Mouse (Mus musculus): ENCODE results near the gene Psmg4. TPM values are rescaled to one million over a fixed set of nuclear protein-coding genes. Genes with fewer than 3 reads are reported as not detected.
A peak's percentile ranks its signal among the peaks of the same experiment; 100 is the strongest.

Gene Psmg4
- polyA plus RNA-seq, 1 experiment from 2014 or later = 115 TPM

DNA sequence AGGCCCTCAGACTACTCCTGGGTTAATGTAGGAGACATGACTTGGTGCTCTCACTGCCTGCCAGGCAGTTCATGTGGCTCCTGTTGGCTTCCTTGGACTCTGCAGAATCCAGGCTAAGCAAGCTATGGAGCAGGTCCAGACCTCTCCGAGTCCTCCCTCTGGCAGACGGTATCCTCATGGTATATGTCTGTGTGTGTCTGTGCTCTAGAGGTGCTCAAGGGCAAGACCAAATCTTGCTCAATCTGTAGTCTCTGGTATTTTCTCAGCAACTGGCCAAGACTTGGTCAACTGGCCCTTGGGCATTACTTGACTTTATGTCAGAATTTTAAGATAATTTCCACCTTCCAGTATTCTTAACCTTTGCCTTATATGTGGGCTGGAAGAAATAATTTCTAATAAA lies 22.6 kb downstream of the Psmg4 start:
- no peaks in the 10 kb centered on the region for H3K27me3 ChIP-seq (ENCODE audit: insufficient read depth, poor library complexity, severe bottlenecking)
- H3K9me3 ChIP-seq = no peaks in the 10 kb centered on the region
- WGBS = 85% methylated on average over 2 of the region's 2 CpGs
- H3K27ac ChIP-seq = no peak overlapping the region
- peaks cover 61% of the 10 kb centered on the region for H3K36me3 ChIP-seq
- DNase-seq (ENCODE audit: low spot score) = no peak
- no peak overlapping the region for H3K4me3 ChIP-seq
- H3K4me1 ChIP-seq (replicated peaks) = no peaks in the 10 kb centered on the region

DNA sequence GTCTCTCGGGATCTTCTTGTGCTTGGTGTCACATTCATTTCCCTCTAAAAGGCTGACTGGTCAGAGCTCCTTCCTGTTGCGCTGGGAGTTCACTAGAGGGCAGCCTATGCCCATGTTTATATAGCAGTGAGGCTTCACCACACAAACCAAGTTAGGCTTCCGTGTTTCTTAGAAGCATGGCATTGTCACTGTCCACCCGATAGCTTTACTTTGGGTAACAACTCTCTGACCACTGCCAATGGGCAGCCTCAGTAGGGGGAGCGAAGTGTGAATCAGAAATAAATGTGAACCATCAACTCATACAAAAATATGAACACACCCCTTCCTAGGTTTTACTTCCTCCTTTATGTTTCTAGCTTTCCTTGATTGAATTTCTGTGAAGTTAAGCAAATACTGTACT lies 24.8 kb downstream of the Psmg4 start:
- Histone ChIP-seq H3K4me3 (no peak overlapping the region), H3K36me3 (peaks cover 60% of the 10 kb centered on the region), H3K27ac (no peak overlapping the region), H3K27me3 (ENCODE audit: insufficient read depth, poor library complexity, severe bottlenecking) (no peaks in the 10 kb centered on the region), H3K9me3 (no peaks in the 10 kb centered on the region), H3K4me1 (replicated peaks) (peaks cover 3% of the 10 kb centered on the region)
- peak; percentile 68 for DNase-seq (ENCODE audit: low spot score)
- WGBS = 20% methylated on average over 5 of the region's 5 CpGs

DNA sequence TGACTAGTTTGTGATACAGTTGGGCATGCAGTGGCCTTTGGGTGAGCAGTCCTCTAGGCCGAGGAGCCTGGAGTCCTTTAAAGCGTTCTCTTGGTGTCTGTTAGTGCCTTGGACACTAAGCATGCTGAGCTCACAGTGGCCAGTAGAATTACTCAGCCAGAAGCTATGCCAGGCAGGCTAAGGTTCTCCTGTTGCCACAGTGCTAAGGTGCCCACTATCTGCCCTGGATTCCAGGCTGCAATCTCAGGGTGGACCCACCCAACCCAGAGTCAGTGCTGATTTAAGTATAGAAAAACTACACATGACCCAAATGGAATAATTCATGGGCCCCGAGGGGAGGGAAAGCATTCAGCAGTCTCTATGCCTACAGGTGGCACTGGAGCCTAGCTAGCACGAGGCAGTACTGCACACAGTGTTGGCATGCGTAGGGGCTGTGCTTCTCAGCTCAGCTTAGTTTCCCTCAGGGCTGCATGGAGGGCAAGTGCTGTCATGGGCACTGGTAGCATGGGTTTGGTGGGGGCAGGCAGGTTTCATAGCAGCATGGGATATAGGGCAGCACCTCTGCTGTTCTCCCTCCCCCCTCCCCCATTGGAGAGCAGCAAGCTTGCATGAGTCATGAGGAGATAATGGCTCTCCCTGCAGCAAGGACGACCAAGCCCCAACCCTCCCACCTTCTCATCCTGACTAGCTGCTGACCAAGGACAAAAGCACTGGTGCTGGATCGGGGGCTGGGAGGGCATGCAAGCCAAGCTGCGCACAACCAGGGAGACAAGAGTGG lies 29.8 kb downstream of the Psmg4 start:
- Histone ChIP-seq H3K36me3 (peaks cover 70% of the 10 kb centered on the region), H3K4me3 (no peak overlapping the region), H3K9me3 (no peaks in the 10 kb centered on the region), H3K27me3 (ENCODE audit: insufficient read depth, poor library complexity, severe bottlenecking) (no peaks in the 10 kb centered on the region), H3K27ac (peak overlapping the region; percentile 80), H3K4me1 (replicated peaks) (peaks cover 23% of the 10 kb centered on the region)
- no peak for DNase-seq (ENCODE audit: low spot score)
- WGBS = 71% methylated on average over 8 of the region's 8 CpGs

DNA sequence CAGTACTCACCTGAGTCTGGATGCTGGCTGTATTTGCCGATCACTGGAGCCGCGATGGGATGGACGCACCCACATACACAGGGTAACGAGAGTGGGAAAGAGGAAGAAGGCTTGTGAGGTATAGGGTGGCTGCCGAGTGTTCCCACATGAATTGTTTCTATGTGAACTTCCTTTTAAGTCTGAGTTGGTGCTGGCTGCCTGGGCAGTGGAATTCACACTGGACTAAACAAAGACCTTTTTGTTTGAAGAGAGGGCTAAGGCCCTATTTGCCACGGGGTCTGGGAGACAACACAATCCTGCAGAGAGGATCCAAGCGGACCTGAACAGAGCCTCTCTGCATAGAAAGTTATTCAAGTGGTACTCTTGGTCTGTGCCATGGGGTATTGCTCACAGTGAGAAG lies 30.6 kb downstream of the Psmg4 start:
- Histone ChIP-seq H3K27ac (peak overlapping the region; percentile 80), H3K27me3 (ENCODE audit: insufficient read depth, poor library complexity, severe bottlenecking) (no peaks in the 10 kb centered on the region), H3K36me3 (peaks cover 78% of the 10 kb centered on the region), H3K9me3 (no peaks in the 10 kb centered on the region), H3K4me3 (no peak overlapping the region), H3K4me1 (replicated peaks) (peaks cover 23% of the 10 kb centered on the region)
- WGBS = 43% methylated on average over 8 of the region's 8 CpGs
- no peak for DNase-seq (ENCODE audit: low spot score)

DNA sequence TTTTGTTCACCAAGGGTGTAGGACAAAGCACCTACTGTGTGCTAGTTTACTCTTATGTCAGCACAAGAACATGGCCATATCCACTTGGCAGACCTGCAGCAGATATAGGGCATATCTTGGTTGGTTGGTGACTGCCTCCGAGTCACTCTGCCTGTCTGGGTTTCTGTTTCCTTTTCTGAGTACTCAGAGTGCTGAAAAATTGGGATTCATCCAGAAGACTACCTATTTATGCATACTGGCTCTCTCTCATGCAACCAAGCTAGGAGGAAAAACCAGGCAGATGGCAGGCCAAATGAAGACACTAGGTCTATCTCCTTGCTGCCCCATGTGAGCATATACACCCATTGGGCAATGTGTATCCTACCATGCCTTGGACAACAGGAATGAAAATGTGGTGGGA lies 32.9 kb downstream of the Psmg4 start:
- peaks cover 84% of the 10 kb centered on the region for H3K36me3 ChIP-seq
- H3K27me3 ChIP-seq (ENCODE audit: insufficient read depth, poor library complexity, severe bottlenecking) = no peaks in the 10 kb centered on the region
- 98% methylated on average over 1 of the region's 1 CpGs for WGBS
- no peak overlapping the region for H3K4me3 ChIP-seq
- H3K9me3 ChIP-seq = no peaks in the 10 kb centered on the region
- no peak overlapping the region for H3K27ac ChIP-seq
- DNase-seq (ENCODE audit: low spot score) = no peak
- H3K4me1 ChIP-seq (replicated peaks) = peaks cover 23% of the 10 kb centered on the region

DNA sequence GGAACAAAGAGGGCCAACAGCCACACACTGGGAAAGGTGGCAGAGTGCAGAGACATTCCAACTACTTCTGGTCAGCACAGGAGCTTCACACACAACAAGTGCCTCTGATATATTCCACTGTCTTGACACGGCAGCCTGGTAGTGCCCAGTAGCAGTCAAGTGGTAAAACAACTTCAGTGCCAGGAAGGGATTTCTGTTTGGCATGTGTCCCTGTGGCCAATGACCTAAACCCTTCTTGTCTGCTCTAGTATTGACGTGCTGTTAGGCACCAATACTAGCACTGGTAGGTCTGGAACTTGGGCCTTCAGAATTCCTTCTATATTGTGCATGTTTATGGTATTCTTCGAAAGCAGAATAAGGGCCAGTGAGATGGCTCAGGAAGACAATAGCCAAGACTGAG lies 42.5 kb downstream of the Psmg4 start:
- Histone ChIP-seq H3K9me3 (no peaks in the 10 kb centered on the region), H3K27me3 (ENCODE audit: insufficient read depth, poor library complexity, severe bottlenecking) (no peaks in the 10 kb centered on the region), H3K4me3 (no peak overlapping the region), H3K27ac (no peak overlapping the region), H3K36me3 (peaks cover 47% of the 10 kb centered on the region), H3K4me1 (replicated peaks) (no peaks in the 10 kb centered on the region)
- no peak for DNase-seq (ENCODE audit: low spot score)
- WGBS = 92% methylated on average over 3 of the region's 3 CpGs

DNA sequence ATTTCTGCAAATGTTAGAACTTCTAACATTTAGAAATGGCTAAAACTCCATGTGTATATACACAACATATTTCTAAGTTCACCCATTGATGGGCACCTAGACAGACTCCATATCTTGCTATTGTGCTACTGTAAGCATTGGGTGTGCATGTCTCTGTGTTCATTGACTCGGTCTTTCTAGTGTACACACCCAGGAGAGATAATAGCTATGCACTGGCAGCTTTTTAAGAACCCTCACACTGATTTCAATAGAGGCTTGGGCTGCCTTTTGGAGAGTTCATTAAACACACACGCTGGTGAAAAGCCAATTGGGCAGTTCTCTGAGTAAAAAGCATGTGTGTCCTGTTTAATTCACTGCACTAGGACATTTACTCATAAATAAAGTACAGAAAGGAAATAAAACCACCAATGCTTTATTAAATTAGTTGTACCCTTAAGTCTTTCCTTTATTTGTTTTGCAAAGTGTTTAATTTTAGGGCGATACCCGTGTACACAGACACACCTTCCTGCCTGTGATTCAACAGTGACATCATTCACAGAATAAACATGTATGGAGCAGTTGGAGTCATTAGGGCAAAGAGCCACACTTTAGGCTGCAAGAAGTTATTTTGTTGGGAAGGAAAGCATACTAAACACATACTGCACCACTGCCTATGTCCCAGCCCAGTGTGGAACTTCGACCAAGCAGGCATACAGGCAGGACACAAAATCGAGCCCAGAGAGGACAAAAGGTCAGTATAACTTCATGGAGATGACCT lies 45.1 kb downstream of the Psmg4 start:
- Histone ChIP-seq H3K4me1 (replicated peaks) (no peaks in the 10 kb centered on the region), H3K27me3 (ENCODE audit: insufficient read depth, poor library complexity, severe bottlenecking) (no peaks in the 10 kb centered on the region), H3K9me3 (no peaks in the 10 kb centered on the region), H3K36me3 (peaks cover 31% of the 10 kb centered on the region), H3K27ac (no peak overlapping the region), H3K4me3 (no peak overlapping the region)
- 84% methylated on average over 6 of the region's 6 CpGs for WGBS
- DNase-seq (ENCODE audit: low spot score) = no peak

DNA sequence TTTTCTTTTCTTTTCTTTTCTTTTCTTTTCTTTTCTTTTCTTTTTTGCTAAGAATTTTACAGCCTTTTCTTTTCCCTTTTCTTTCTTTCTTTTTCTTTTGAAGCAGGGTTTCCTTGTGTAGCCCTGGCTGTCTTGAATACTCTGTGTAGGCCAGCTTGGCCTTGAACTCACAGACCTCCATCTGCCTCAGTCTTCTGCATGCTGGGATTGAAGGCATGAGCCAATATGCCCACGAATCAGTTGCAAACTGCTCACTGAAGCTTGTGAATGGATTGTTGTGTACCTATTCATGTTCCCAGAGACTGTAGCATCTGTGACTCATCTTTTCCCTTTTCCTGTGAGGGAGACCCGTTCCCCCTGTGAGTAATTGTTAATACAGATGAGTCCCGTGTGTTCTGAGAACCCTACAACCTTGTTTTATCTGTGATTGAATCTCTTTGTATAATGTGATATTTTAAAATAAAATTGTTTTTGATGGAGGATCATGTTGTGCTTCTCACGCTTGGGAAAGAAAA lies 48.6 kb downstream of the Psmg4 start:
- no peak overlapping the region for H3K4me3 ChIP-seq
- H3K9me3 ChIP-seq = no peaks in the 10 kb centered on the region
- H3K4me1 ChIP-seq (replicated peaks) = no peaks in the 10 kb centered on the region
- no peak overlapping the region for H3K27ac ChIP-seq
- H3K27me3 ChIP-seq (ENCODE audit: insufficient read depth, poor library complexity, severe bottlenecking) = no peaks in the 10 kb centered on the region
- DNase-seq (ENCODE audit: low spot score) = no peak
- H3K36me3 ChIP-seq = peaks cover 10% of the 10 kb centered on the region; the same call in 1 of the 2 replicates
- 86% methylated on average over 4 of the region's 4 CpGs for WGBS

DNA sequence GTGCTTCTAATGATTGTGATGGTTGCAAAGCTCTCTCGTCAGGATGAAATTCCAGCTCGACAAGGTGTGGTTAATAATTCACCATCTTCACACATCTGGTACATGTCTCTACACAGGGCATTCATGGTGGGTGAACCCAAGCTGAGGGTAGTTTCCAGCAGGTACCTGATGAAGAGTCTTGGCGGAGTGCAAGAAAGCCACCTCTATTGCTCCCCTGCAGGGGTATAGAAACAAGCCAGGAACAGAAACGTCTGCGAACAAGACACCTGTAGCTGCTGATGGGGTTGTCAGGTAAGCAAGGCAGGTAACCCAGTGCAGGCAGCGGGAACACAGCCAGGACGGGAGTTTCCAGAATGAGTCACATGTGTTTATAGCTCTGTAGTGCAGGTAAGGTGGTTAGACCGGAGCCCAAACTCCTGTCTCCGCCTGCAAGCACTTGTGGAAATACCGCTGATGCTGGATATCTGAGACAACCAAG lies 50.0 kb downstream of the Psmg4 start:
- Histone ChIP-seq H3K27ac (no peak overlapping the region), H3K4me3 (no peak overlapping the region), H3K27me3 (ENCODE audit: insufficient read depth, poor library complexity, severe bottlenecking) (no peaks in the 10 kb centered on the region), H3K4me1 (replicated peaks) (no peaks in the 10 kb centered on the region), H3K36me3 (peaks cover 14% of the 10 kb centered on the region; the same call in 1 of the 2 replicates), H3K9me3 (no peaks in the 10 kb centered on the region)
- no peak for DNase-seq (ENCODE audit: low spot score)
- WGBS = 79% methylated on average over 10 of the region's 10 CpGs

DNA sequence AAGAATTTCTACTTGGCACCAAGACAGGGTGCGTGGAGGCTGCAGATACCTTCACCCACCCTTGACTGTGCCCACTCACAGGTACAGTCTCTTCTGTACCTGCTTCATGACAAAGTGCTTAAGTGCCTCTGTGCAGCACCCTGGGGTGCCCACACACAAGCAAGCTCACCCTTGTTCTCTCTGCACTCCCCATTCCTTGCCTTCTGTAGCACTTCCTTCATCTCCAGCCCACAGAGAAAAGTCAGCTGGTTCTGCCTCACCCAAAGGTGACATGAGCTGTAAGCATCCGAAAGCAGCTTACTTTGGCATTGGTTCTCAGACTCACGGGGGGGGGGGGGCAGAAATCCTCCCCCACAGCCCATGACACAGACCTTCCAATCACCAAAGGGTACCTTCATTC lies 52.1 kb downstream of the Psmg4 start:
- peaks cover 35% of the 10 kb centered on the region for H3K36me3 ChIP-seq
- no peak overlapping the region for H3K4me3 ChIP-seq
- DNase-seq (ENCODE audit: low spot score) = no peak
- no peak overlapping the region for H3K27ac ChIP-seq
- 93% methylated on average over 3 of the region's 3 CpGs for WGBS
- no peaks in the 10 kb centered on the region for H3K4me1 ChIP-seq (replicated peaks)
- H3K27me3 ChIP-seq (ENCODE audit: insufficient read depth, poor library complexity, severe bottlenecking) = no peaks in the 10 kb centered on the region
- no peaks in the 10 kb centered on the region for H3K9me3 ChIP-seq

DNA sequence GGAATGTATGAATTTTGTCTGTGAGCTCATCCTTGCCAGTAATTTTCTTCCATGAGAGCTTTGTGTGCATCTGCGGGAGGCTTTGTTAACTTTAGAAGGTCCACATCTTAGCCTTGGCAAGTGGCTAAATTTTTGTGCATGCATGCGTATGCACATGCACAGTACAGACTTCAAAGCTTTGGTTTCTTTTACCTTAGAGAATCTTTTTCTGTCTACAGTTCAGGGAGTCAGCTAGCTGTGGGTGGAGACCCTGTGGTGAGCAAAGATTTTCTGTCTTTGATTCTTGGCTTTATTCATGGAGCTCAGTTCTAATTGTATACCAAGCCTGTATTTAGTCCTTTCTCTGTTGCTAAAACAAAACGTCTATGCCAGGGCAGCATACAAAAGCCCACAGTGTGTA lies 56.0 kb downstream of the Psmg4 start:
- Histone ChIP-seq H3K4me1 (replicated peaks) (no peaks in the 10 kb centered on the region; the same call in 1 of the 2 replicates), H3K9me3 (no peaks in the 10 kb centered on the region), H3K36me3 (peaks cover 45% of the 10 kb centered on the region), H3K27me3 (ENCODE audit: insufficient read depth, poor library complexity, severe bottlenecking) (no peaks in the 10 kb centered on the region), H3K27ac (no peak overlapping the region), H3K4me3 (no peak overlapping the region)
- no peak for DNase-seq (ENCODE audit: low spot score)
- WGBS = 85% methylated on average over 3 of the region's 3 CpGs

DNA sequence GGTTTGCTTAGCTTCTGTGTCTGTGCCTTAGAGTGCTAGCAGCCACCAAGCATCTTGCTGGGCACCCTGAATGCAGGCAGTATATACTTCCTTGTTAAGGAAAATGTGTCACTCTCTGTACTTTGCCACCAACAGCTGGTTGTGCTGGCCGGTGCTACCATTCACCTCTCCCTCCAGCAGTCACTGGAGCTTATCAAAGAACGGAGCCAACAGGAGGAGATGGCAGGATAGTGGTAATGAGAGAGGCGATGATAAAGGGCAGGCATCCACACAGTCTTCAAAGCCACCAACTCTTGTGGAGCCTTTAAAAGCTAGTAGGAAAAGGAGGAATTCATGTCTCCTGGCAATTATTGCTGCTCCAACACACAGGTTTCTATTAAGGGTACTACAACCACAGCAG lies 57.0 kb downstream of the Psmg4 start:
- Histone ChIP-seq H3K36me3 (peaks cover 45% of the 10 kb centered on the region), H3K27me3 (ENCODE audit: insufficient read depth, poor library complexity, severe bottlenecking) (no peaks in the 10 kb centered on the region), H3K9me3 (no peaks in the 10 kb centered on the region), H3K4me3 (no peak overlapping the region), H3K27ac (no peak overlapping the region), H3K4me1 (replicated peaks) (peaks cover 6% of the 10 kb centered on the region)
- DNase-seq (ENCODE audit: low spot score) = no peak
- 89% methylated on average over 3 of the region's 3 CpGs for WGBS

DNA sequence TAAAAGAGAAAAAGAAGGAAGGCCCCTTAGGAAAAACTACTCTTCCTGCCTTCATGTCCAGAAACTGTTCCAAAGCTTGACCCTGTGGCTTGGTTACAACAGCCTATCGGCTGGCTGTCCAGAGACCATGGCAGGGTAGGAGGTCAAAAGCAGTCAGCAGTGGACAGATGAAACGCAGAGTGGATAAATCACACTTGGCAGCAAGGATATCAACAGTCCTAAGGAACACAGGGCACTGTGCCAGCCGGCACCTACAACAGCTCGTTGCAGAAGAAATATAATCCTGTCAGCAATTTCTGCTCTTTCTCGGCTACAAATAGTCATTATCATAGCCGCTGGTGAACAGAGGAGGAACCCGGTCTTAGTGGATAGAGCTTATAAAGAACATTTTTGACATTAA lies 60.2 kb downstream of the Psmg4 start:
- H3K36me3 ChIP-seq = peaks cover 37% of the 10 kb centered on the region
- H3K27me3 ChIP-seq (ENCODE audit: insufficient read depth, poor library complexity, severe bottlenecking) = no peaks in the 10 kb centered on the region
- no peak for DNase-seq (ENCODE audit: low spot score)
- no peak overlapping the region for H3K4me3 ChIP-seq
- peaks cover 31% of the 10 kb centered on the region for H3K4me1 ChIP-seq (replicated peaks)
- no peak overlapping the region for H3K27ac ChIP-seq
- WGBS = 86% methylated on average over 7 of the region's 7 CpGs
- no peaks in the 10 kb centered on the region for H3K9me3 ChIP-seq

All from hindbrain, embryonic 10.5 days (tissue).